Mouse (Mus musculus) C2C12 (cell line): ENCODE results near the gene Tinagl1. TPM values are rescaled to one million over a fixed set of nuclear protein-coding genes. Genes with fewer than 3 reads are reported as not detected.

Experiments
- H3K27me3 ChIP-seq: one replicate; pipeline ENCODE4 v1.6.1; 2011; ENCODE audit not compliant: control insufficient read depth, insufficient read depth, insufficient read length
- H3K36me3 ChIP-seq: one replicate; pipeline ENCODE4 v1.6.1; 2011; ENCODE audit not compliant: control insufficient read depth, insufficient read depth
- H3K4me3 ChIP-seq: one replicate; pipeline ENCODE4 v1.5.1; 2011; ENCODE audit warnings: mild to moderate bottlenecking, control low read depth; ENCODE audit not compliant: poor library complexity, insufficient read depth, severe bottlenecking
- H3K79me2 ChIP-seq: one replicate; pipeline ENCODE4 v1.6.1; 2011; ENCODE audit not compliant: control insufficient read depth, insufficient read depth
- H3K79me3 ChIP-seq: one replicate; pipeline ENCODE4 v1.6.1; 2011; ENCODE audit warnings: low read depth, control low read depth
- H3ac ChIP-seq: one replicate; pipeline ENCODE3; 2011; ENCODE audit warnings: low read depth; ENCODE audit not compliant: control insufficient read depth, insufficient read length
- CEBPB ChIP-seq: IDR thresholded peaks from one replicate; pipeline ENCODE4 v1.6.1; 2011; ENCODE audit warnings: low read depth, mild to moderate bottlenecking, control low read depth, moderate library complexity
- CTCF ChIP-seq: IDR thresholded peaks from one replicate; pipeline ENCODE4 v1.5.1; 2011; ENCODE audit not compliant: control insufficient read depth, insufficient read depth, insufficient read length
- FOSL1 ChIP-seq: IDR thresholded peaks from one replicate; pipeline ENCODE4 v1.8.0; 2011; ENCODE audit warnings: mild to moderate bottlenecking, low read length; ENCODE audit not compliant: poor library complexity, insufficient read depth, severe bottlenecking
- MAX ChIP-seq: IDR thresholded peaks from one replicate; pipeline ENCODE4 v1.6.1; 2011; ENCODE audit warnings: mild to moderate bottlenecking, control low read depth
- MYOD1 ChIP-seq: IDR thresholded peaks from one replicate; pipeline ENCODE4 v1.6.1; 2011; ENCODE audit warnings: low read depth; ENCODE audit not compliant: control insufficient read depth, insufficient read length
- MYOG ChIP-seq: IDR thresholded peaks from one replicate; pipeline ENCODE4 v1.6.1; 2011; ENCODE audit not compliant: control insufficient read depth, insufficient read length; ENCODE audit errors: extremely low read depth
- USF1 ChIP-seq: IDR thresholded peaks from one replicate; pipeline ENCODE4 v1.6.1; 2011; ENCODE audit warnings: low read depth, mild to moderate bottlenecking, control low read depth, moderate library complexity
- polyA plus RNA-seq: library from polyadenylated mRNA; unstranded; fragments of >200 nt; fragmentation: generic; extraction: Trizol; gene quantifications from one replicate; pipeline ENCODE4 v1.2.1, GENCODE M21; 2012; ENCODE audit warnings: missing spikeins

The Tinagl1 gene
- polyA plus RNA-seq, 1 experiment, result 64.1 TPM

GRCm38 (mm10) chr4:130195924-130196323, 21.0 kb upstream of the Tinagl1 start:
- Histone ChIP-seq H3ac (no peak overlapping the region), H3K79me2 (no peaks in the 10 kb centered on the region), H3K27me3 (peaks cover 6% of the 10 kb centered on the region), H3K4me3 (no peak overlapping the region), H3K79me3 (no peaks in the 10 kb centered on the region), H3K36me3 (no peaks in the 10 kb centered on the region)
- TF ChIP-seq MYOG (no peak), MAX (no peak), CTCF (no peak), FOSL1 (no peak), USF1 (no peak), MYOD1 (no peak)

GRCm38 (mm10) chr4:130192266-130192665, 17.3 kb upstream of the Tinagl1 start:
- no peak for TF ChIP-seq MYOG
- no peak for TF ChIP-seq MAX
- TF ChIP-seq CTCF, result no peak
- no peak for TF ChIP-seq FOSL1
- TF ChIP-seq USF1, result no peak
- no peak for TF ChIP-seq MYOD1
- TF ChIP-seq CEBPB, result no peak
- no peak overlapping the region for H3K4me3 ChIP-seq
- peaks cover 5% of the 10 kb centered on the region for H3K27me3 ChIP-seq
- no peaks in the 10 kb centered on the region for H3K36me3 ChIP-seq
- H3ac ChIP-seq, result no peak overlapping the region
- H3K79me3 ChIP-seq, result no peaks in the 10 kb centered on the region
- H3K79me2 ChIP-seq, result no peaks in the 10 kb centered on the region

GRCm38 (mm10) chr4:130189606-130190005, 14.7 kb upstream of the Tinagl1 start:
- no peaks in the 10 kb centered on the region for H3K36me3 ChIP-seq
- H3K27me3 ChIP-seq, result peaks cover 5% of the 10 kb centered on the region
- TF ChIP-seq MYOD1, result no peak
- TF ChIP-seq MYOG, result no peak
- no peak for TF ChIP-seq USF1
- no peak for TF ChIP-seq MAX
- TF ChIP-seq CEBPB, result no peak
- TF ChIP-seq FOSL1, result no peak
- no peak for TF ChIP-seq CTCF
- H3ac ChIP-seq, result no peak overlapping the region
- H3K79me2 ChIP-seq, result no peaks in the 10 kb centered on the region
- H3K4me3 ChIP-seq, result no peak overlapping the region
- no peaks in the 10 kb centered on the region for H3K79me3 ChIP-seq

- Histone ChIP-seq H3K36me3 (no peaks in the 10 kb centered on the region), H3K79me3 (no peaks in the 10 kb centered on the region), H3ac (no peak overlapping the region), H3K27me3 (peaks cover 5% of the 10 kb centered on the region), H3K79me2 (no peaks in the 10 kb centered on the region), H3K4me3 (no peak overlapping the region)
- peak; percentile 84 for TF ChIP-seq CTCF
- no peak for TF ChIP-seq MAX
Measured at GRCm38 (mm10) chr4:130188806-130189297, 13.9 kb upstream of the Tinagl1 start.

GRCm38 (mm10) chr4:130186891-130187290, 12.0 kb upstream of the Tinagl1 start:
- Histone ChIP-seq H3ac (no peak overlapping the region), H3K27me3 (peaks cover 5% of the 10 kb centered on the region), H3K79me2 (no peaks in the 10 kb centered on the region), H3K4me3 (no peak overlapping the region), H3K36me3 (no peaks in the 10 kb centered on the region), H3K79me3 (no peaks in the 10 kb centered on the region)
- TF ChIP-seq FOSL1, result no peak
- TF ChIP-seq MYOD1, result no peak
- TF ChIP-seq MYOG, result no peak
- TF ChIP-seq MAX, result no peak
- TF ChIP-seq USF1, result no peak
- no peak for TF ChIP-seq CEBPB

GRCm38 (mm10) chr4:130186450-130186849, 11.5 kb upstream of the Tinagl1 start:
- Histone ChIP-seq H3ac (no peak overlapping the region), H3K27me3 (peaks cover 5% of the 10 kb centered on the region), H3K79me3 (no peaks in the 10 kb centered on the region), H3K79me2 (no peaks in the 10 kb centered on the region), H3K4me3 (no peak overlapping the region), H3K36me3 (no peaks in the 10 kb centered on the region)
- TF ChIP-seq MAX (no peak), FOSL1 (no peak), CEBPB (no peak), USF1 (no peak), MYOD1 (no peak), MYOG (no peak), CTCF (no peak)

- H3K4me3 ChIP-seq, result no peak overlapping the region
- no peak for TF ChIP-seq FOSL1
- TF ChIP-seq USF1, result no peak
- TF ChIP-seq MYOD1, result no peak
- no peak for TF ChIP-seq CTCF
- TF ChIP-seq MYOG, result no peak
- TF ChIP-seq CEBPB, result no peak
- no peak for TF ChIP-seq MAX
- no peaks in the 10 kb centered on the region for H3K79me2 ChIP-seq
- H3K27me3 ChIP-seq, result no peaks in the 10 kb centered on the region
- no peaks in the 10 kb centered on the region for H3K36me3 ChIP-seq
- H3ac ChIP-seq, result no peak overlapping the region
- no peaks in the 10 kb centered on the region for H3K79me3 ChIP-seq
Measured at GRCm38 (mm10) chr4:130183879-130184278, 9.0 kb upstream of the Tinagl1 start.
